Mouse (Mus musculus): ENCODE data around the gene Trmo.

DNA sequence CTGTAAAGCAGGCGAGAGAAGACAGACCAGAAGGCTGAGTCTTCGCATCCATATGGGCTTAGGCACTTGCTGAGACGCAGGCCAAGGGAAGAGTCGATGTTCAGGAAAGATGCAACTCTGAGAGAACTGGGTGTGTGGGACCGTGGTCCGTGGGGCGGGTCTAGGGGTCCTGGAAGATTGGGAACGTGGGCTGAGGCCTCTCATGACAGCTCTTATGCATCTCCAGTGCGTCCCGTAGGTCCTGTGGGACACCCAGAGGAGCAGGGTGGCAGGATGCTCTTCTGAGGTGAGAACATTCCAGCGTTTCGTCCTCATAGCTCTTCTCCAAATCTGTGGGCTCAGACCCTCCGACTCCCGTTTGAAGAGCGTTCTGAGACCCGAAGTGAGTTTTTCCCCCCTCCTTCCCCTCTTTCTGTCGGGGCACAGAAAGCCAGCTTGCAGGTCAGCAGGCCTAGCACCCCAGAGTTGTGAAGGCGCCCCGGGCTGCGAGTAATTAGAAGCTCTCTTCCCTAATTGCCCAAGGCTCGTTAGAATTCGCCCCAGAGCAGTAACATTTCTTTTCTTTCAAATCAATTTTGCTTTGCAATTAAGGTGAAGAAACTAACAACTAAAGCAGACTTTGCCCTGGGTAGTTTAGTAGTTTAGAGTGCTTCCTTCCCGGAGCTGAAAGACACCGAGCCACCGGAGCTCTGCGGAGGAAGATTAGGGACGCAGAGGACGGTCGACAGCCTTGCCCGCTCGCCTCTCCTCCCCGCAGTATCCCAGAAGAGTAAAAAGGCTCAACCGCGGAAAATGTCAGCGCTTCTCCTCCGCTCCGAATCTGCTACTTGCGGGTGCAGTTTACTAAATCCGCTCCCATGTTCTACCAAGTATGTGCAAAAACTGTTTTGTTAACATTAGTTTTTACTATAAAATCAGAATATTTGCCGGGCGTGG lies 41.4 kb downstream of the Trmo start:
- TF ChIP-seq CTCF (IDR thresholded peaks at IDR 0.05; ENCODE audit: borderline replicate concordance, insufficient read depth, low read depth, low read length) (no peak), POLR2A (IDR thresholded peaks at IDR 0.05; ENCODE audit: borderline replicate concordance, insufficient read depth, low read length) (no peak)
